Mouse (Mus musculus): ENCODE results near the gene Pde4dip. TPM values are rescaled to one million over a fixed set of nuclear protein-coding genes. Genes with fewer than 3 reads are reported as not detected.

Gene Pde4dip
- polyA plus RNA-seq, 1 experiment from 2014 or later = 18.5 TPM

DNA sequence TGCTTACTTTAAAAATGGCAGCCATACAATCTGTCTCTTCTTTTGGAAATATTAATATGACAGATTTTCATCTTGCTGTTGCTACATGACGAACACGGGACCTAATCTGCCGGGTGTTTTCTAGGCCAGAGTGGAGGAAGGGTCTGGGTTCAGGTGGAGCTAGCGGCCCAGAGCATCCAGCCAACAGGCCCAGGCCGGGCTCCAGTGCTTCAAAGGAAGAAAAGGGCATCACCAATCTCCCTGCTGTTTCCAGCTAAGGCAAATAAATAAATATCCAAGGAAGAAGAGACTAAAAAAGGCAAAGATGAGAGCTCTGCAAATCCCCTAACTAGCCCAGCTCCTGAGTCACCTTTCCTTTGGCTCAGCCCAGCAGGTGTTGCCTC lies 731 bp downstream of the Pde4dip start:
- H3K9me3 ChIP-seq = no peaks in the 10 kb centered on the region
- no peak for DNase-seq (ENCODE audit: extremely low spot score, low spot score)
- peaks cover 46% of the 10 kb centered on the region for H3K27me3 ChIP-seq (ENCODE audit: poor library complexity, severe bottlenecking)
- H3K36me3 ChIP-seq (replicated peaks) = no peaks in the 10 kb centered on the region
- H3K27ac ChIP-seq = no peak overlapping the region
- WGBS = 59% methylated on average over 5 of the region's 5 CpGs
- peaks cover 13% of the 10 kb centered on the region for H3K4me1 ChIP-seq
- H3K4me3 ChIP-seq = peak overlapping the region; percentile 64

DNA sequence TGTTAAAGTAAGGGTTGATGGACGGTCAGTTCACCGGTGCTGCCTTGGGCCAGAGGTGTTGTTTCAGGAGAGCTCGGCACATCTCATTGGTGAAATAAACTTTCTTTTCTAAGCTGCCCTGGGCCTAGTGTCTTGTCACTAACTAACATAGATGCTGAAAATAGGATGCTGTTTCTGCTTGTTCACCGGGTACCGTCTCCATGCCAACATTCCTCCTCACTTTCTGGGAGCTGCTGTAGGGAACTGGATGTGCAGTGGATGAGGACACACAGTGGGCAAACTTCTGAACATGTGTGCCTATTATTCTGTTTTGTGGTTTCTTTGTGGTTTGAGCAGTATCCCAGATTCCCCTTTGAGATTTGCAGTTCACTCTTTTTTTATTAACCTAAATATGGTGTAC lies 6.9 kb downstream of the Pde4dip start:
- no peaks in the 10 kb centered on the region for H3K9me3 ChIP-seq
- H3K36me3 ChIP-seq (replicated peaks) = no peaks in the 10 kb centered on the region
- H3K27ac ChIP-seq = no peak overlapping the region
- H3K27me3 ChIP-seq (ENCODE audit: poor library complexity, severe bottlenecking) = no peaks in the 10 kb centered on the region
- H3K4me3 ChIP-seq = no peak overlapping the region
- 97% methylated on average over 5 of the region's 5 CpGs for WGBS
- 0 out of 2 replicates have a peak, but pooled peaks cover 2% of the 10 kb centered on the region for H3K4me1 ChIP-seq
- DNase-seq (ENCODE audit: extremely low spot score, low spot score) = no peak

DNA sequence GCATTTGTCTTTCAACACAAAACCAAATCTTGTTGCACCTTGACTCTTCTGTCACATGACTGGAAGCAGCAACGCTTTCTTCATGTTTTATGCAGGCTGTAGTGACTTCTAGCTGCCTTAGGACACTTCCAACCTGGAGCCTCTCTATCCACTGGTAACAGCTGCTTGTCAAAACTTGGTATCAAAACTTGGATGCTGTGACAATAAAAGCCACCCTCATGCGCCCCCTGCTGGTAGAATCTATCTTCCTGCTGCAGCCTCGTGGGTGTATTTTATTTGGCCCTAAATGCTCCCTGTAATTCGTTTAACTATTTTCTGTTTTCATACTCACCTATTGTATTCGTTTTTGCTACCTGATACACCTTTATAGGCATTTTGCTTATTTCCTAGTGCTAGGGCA lies 9.3 kb downstream of the Pde4dip start:
- Histone ChIP-seq H3K27ac (no peak overlapping the region), H3K4me3 (no peak overlapping the region), H3K27me3 (ENCODE audit: poor library complexity, severe bottlenecking) (no peaks in the 10 kb centered on the region), H3K9me3 (no peaks in the 10 kb centered on the region), H3K36me3 (replicated peaks) (no peaks in the 10 kb centered on the region), H3K4me1 (peaks cover 13% of the 10 kb centered on the region)
- DNase-seq (ENCODE audit: extremely low spot score, low spot score) = peak; percentile 75
- WGBS = 18% methylated on average over 5 of the region's 5 CpGs

DNA sequence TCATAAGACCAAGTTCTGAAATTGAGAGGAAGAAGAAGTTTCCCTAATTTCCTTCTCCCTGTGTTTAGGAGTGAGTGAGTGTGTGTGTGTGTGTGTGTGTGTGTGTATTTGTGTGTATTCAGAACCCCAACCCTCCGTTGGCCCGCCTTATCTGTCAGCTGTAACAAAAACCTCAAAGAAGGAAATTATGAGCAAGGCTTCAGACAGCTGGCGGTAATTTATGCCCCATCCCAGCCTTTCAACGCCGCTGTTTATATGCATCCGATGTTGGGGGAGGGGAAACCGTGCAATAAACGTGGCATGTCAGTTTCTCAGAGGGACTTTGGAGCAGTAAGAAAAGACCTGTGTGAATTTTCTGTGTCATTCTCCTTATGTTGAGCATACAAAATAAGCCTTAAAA lies 12.2 kb downstream of the Pde4dip start:
- Histone ChIP-seq H3K27ac (no peak overlapping the region), H3K4me1 (peaks cover 13% of the 10 kb centered on the region), H3K9me3 (no peaks in the 10 kb centered on the region), H3K36me3 (replicated peaks) (no peaks in the 10 kb centered on the region), H3K27me3 (ENCODE audit: poor library complexity, severe bottlenecking) (no peaks in the 10 kb centered on the region), H3K4me3 (no peak overlapping the region)
- DNase-seq (ENCODE audit: extremely low spot score, low spot score) = no peak
- WGBS = 66% methylated on average over 8 of the region's 8 CpGs

DNA sequence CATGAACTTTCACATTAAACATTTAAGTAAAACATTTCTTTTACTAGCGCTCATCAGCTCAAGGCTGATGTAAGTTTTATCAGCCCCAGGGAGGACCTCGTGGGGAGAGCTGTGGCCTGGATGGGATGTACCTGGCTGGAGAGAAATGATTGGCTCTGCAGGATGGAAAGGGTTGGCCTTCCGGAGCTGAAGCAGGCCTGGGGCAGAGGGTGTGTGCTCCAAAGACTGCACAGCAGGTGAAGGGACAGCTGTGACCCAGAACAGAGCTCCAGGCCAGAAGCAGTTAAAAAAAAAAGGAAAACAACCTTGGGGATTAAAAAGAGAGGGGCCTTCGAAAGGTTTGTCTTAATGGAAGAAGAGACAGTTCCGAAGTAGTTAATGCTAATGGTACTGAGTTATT lies 13.7 kb downstream of the Pde4dip start:
- 17% methylated on average over 5 of the region's 5 CpGs for WGBS
- Histone ChIP-seq H3K27ac (no peak overlapping the region), H3K9me3 (no peaks in the 10 kb centered on the region), H3K4me3 (no peak overlapping the region), H3K36me3 (replicated peaks) (no peaks in the 10 kb centered on the region), H3K27me3 (ENCODE audit: poor library complexity, severe bottlenecking) (peaks cover 5% of the 10 kb centered on the region; the same call in 1 of the 2 replicates), H3K4me1 (peaks cover 13% of the 10 kb centered on the region)
- no peak for DNase-seq (ENCODE audit: extremely low spot score, low spot score)

DNA sequence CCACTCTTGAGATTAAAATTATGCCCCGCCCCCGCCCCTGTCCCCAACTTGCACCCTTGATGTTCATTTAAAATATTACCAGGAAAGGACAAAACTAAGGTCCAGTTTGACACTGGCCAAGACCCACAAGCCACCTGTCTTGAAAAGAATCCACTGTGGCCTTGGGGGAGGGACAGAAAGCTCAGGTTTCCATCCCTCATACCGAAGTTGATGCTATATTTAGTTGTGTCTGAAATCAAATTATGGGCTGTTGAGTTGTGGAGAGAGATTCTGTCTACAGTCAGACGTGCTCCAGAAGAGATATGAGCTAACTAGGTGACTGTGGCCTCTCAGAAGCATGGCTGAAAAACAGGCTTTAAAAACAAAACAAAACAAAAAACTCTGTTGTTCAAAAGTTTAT lies 18.8 kb downstream of the Pde4dip start:
- no peak for DNase-seq (ENCODE audit: extremely low spot score, low spot score)
- H3K27me3 ChIP-seq (ENCODE audit: poor library complexity, severe bottlenecking) = peaks cover 55% of the 10 kb centered on the region
- H3K4me1 ChIP-seq = peaks cover 20% of the 10 kb centered on the region

DNA sequence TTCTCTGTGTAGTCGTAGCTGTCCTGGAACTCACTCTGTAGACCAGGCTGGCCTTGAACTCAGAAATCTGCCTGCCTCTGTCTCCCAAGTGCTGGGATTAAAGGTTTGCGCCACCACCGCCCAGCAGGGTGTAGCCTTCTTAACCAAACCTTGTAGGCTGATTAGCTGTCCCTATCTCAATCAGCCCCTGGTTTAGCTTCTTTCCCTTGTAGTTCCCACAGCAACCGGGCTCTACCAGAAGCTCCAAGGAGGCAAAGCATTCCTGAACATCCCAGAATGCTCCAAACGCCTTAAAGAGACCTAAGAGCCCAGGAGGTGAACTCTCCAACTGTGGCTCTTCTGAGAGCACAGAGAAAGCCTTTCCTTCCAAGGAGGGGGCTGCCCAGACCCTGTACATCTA lies 19.8 kb downstream of the Pde4dip start:
- H3K9me3 ChIP-seq = no peaks in the 10 kb centered on the region
- H3K36me3 ChIP-seq (replicated peaks) = no peaks in the 10 kb centered on the region
- no peak overlapping the region for H3K27ac ChIP-seq
- no peak for DNase-seq (ENCODE audit: extremely low spot score, low spot score)
- no peak overlapping the region for H3K4me3 ChIP-seq
- H3K4me1 ChIP-seq = peaks cover 16% of the 10 kb centered on the region
- 43% methylated on average over 5 of the region's 5 CpGs for WGBS
- peaks cover 55% of the 10 kb centered on the region for H3K27me3 ChIP-seq (ENCODE audit: poor library complexity, severe bottlenecking)

More for the DNA sequence above, 18.8 kb downstream of the Pde4dip start:
- no peak overlapping the region for H3K27ac ChIP-seq
- H3K36me3 ChIP-seq (replicated peaks) = no peaks in the 10 kb centered on the region
- H3K9me3 ChIP-seq = no peaks in the 10 kb centered on the region
- WGBS = 76% methylated on average over 4 of the region's 4 CpGs
- H3K4me3 ChIP-seq = no peak overlapping the region

DNA sequence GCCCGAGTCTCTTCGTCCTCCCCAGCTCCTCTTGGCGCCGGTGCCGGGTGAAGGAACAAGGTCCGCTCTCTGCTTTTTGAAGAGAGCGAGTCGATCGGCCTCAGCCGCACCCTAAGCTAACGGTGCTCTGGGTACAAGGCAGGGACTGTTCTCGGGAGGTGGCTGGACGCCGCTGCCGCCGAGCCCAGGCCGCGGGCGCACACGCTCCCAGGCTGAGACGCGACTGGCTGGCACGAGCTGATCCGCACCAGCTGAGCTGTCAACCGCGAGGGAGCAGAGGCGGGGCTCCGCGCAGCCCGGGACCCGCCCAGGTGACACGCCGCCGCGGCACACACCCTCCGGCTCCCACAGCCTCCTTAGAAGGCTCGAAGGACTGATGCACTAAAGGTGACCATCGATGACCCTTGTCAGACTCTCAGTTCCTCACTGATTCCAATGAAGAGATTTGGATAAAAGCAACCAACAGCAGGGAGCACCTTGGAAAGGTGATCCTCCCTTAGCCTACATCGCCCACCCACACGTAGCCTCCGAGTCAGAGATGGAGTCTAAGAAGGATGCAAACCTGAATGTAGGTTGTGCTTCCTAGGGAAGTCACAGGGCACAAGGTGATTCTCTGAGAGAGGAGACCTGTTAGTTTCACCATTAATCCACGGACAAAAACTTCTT lies 20.4 kb downstream of the Pde4dip start:
- H3K27ac ChIP-seq = no peak overlapping the region
- H3K4me1 ChIP-seq = peaks cover 16% of the 10 kb centered on the region
- peaks cover 55% of the 10 kb centered on the region for H3K27me3 ChIP-seq (ENCODE audit: poor library complexity, severe bottlenecking)
- 4% methylated on average over 42 of the region's 42 CpGs for WGBS
- no peaks in the 10 kb centered on the region for H3K9me3 ChIP-seq
- H3K36me3 ChIP-seq (replicated peaks) = no peaks in the 10 kb centered on the region
- DNase-seq (ENCODE audit: extremely low spot score, low spot score) = peak; percentile 46
- peak overlapping the region; percentile 54 for H3K4me3 ChIP-seq

DNA sequence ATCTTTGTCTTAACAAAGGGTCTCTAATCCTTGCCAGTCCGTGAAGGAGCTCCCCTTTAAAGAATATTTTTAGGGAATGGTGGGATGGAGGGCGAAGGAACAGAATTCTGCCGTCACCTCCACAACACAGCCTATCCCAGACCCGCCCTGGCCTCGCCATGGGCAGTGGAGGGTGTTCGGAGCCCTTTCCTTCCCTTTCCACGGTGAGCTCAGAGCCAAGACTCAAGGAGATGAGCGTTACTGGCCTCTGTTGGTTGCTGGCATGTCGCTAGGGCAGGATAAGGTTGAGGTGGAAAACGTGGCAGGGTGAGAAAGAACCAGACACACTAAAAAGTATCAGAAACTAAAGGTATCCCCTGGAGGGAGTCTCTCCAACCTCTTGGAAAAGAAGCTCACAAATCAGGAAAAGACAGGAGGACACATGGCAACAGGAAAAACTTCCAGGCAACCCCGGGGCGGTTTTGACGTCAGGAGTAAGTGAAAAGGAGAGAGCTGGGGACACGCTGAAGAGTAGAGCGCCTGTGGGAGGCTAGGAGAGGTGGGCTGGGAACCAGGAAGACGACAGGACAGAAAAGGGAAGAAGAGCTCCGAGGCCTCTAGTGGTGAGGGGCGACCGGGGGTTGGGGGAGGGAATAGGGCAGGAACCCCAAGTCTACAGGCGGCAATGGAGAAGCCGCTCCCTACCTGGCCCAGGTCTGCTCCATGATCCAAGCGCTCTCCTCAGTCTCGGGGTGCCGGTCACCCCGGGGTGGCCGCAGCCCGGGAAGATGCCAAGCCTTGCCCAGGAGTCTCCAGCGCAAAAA lies 21.1 kb downstream of the Pde4dip start:
- 2% methylated on average over 28 of the region's 28 CpGs for WGBS
- peak; percentile 22 for DNase-seq (ENCODE audit: extremely low spot score, low spot score)
- H3K36me3 ChIP-seq (replicated peaks) = no peaks in the 10 kb centered on the region
- H3K4me3 ChIP-seq = peak overlapping the region; percentile 54
- peaks cover 55% of the 10 kb centered on the region for H3K27me3 ChIP-seq (ENCODE audit: poor library complexity, severe bottlenecking)
- no peaks in the 10 kb centered on the region for H3K9me3 ChIP-seq
- H3K4me1 ChIP-seq = peaks cover 16% of the 10 kb centered on the region
- H3K27ac ChIP-seq = no peak overlapping the region

DNA sequence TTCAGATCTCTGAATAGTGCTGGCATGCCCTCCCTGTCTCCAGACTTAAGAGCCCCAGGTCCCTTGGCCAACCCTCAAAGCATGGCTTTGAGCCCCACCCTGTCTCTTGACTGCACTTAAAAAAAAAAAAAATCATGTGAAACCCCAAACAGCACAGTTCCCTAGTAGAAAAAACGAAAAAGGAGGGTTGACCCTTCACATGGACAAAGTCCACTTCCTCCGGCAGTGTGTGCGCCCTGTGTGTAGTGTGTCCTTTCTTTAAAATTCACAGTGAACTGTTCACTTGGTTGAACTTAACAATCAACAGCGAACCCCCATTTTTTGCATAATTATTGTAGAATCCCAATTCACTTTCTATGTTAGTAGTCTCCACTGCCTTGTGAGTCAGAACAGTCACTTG lies 21.8 kb downstream of the Pde4dip start:
- WGBS = 55% methylated on average over 4 of the region's 4 CpGs

DNA sequence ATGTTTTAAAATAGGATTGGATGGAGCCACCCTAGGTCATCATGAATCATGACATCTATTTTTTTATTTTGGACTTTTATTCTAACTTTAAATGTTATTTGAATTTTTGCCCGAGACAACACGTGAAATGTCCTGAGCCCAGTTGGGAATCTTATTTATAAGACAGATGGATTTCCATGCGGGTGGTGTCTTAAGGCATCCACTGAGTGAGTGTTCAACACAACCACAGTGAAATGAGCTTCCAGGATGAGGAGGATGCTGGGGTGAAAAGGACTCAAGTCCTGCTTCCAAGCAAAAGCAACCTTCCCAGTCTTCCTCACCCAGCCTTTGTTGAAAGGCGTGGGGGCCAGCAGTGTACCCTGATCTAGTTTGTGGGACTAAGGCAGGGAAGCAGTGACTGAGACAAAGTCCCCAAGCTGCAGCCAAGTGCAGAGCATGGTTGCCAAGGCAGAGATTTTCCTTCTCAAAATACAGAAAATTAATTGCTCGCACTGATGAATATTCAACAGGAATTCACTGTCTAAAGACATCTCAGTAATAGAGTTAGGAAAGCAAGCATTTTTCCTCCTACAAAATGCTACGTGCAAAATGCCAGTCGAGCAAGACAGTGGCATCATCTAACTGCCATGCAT lies 27.6 kb downstream of the Pde4dip start:
- DNase-seq (ENCODE audit: extremely low spot score, low spot score) = no peak
- no peaks in the 10 kb centered on the region for H3K36me3 ChIP-seq (replicated peaks)
- H3K9me3 ChIP-seq = no peaks in the 10 kb centered on the region
- no peak overlapping the region for H3K4me3 ChIP-seq
- peaks cover 12% of the 10 kb centered on the region for H3K27me3 ChIP-seq (ENCODE audit: poor library complexity, severe bottlenecking)
- no peak overlapping the region for H3K27ac ChIP-seq
- no peaks in the 10 kb centered on the region for H3K4me1 ChIP-seq
- WGBS = 93% methylated on average over 7 of the region's 7 CpGs

More for the DNA sequence above, 21.8 kb downstream of the Pde4dip start:
- no peaks in the 10 kb centered on the region for H3K36me3 ChIP-seq (replicated peaks)
- no peak overlapping the region for H3K27ac ChIP-seq
- H3K9me3 ChIP-seq = no peaks in the 10 kb centered on the region
- no peak overlapping the region for H3K4me3 ChIP-seq
- no peak for DNase-seq (ENCODE audit: extremely low spot score, low spot score)
- H3K4me1 ChIP-seq = peaks cover 16% of the 10 kb centered on the region
- peaks cover 55% of the 10 kb centered on the region for H3K27me3 ChIP-seq (ENCODE audit: poor library complexity, severe bottlenecking)

DNA sequence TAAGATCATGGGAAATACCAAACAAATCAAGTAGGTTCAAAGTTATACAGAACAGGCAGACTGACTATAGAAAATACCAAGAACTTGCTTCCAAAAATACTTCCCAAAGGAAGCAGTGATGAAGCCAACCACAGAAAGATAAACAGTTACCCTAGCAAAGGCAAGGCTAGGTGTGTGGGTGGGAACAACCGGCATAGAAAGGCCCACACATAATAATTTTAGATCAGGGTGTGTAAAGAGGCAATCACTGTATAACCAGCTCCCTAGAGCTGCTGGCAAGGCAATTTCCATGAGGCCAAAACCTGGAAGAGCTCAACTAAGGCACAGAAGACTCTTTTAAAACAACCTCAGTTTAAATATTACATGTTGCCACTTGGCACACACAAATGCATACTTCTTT lies 29.1 kb downstream of the Pde4dip start:
- no peaks in the 10 kb centered on the region for H3K4me1 ChIP-seq
- H3K36me3 ChIP-seq (replicated peaks) = no peaks in the 10 kb centered on the region
- WGBS = 86% methylated on average over 1 of the region's 1 CpGs
- no peaks in the 10 kb centered on the region for H3K27me3 ChIP-seq (ENCODE audit: poor library complexity, severe bottlenecking)
- H3K4me3 ChIP-seq = no peak overlapping the region
- H3K27ac ChIP-seq = no peak overlapping the region
- DNase-seq (ENCODE audit: extremely low spot score, low spot score) = no peak
- H3K9me3 ChIP-seq = no peaks in the 10 kb centered on the region
